Mouse (Mus musculus) forebrain, embryonic 13.5 days (tissue): Measurements from ENCODE around the gene Tfrc. TPM values are rescaled to one million over a fixed set of nuclear protein-coding genes. Genes with fewer than 3 reads are reported as not detected.

Experiments used
- ATAC-seq: fragments of 200-750 bp; cut with Nextera tagmentation; 2 replicates; pipeline ENCODE4 v1.8.0; 2017
- H3K27ac ChIP-seq: fragments of 300-500 bp; sonication (generic); 2 replicates; pipeline ENCODE4 v1.5.1; 2015; ENCODE audit warnings: inconsistent platforms, mild to moderate bottlenecking, moderate library complexity
- H3K27me3 ChIP-seq: fragments of 300-500 bp; sonication (generic); 2 replicates; pipeline ENCODE4 v1.6.1; 2015; ENCODE audit warnings: mild to moderate bottlenecking, inconsistent platforms
- H3K36me3 ChIP-seq: fragments of 300-500 bp; sonication (generic); 2 replicates; pipeline ENCODE4 v1.6.1; 2015; ENCODE audit warnings: mild to moderate bottlenecking, inconsistent platforms; ENCODE audit not compliant: poor library complexity, severe bottlenecking
- H3K4me1 ChIP-seq: fragments of 300-500 bp; sonication (generic); 2 replicates; pipeline ENCODE4 v1.6.1; 2015; ENCODE audit warnings: inconsistent platforms
- H3K4me2 ChIP-seq: fragments of 300-500 bp; sonication (generic); 2 replicates; pipeline ENCODE4 v1.6.1; 2015; ENCODE audit warnings: inconsistent platforms, mild to moderate bottlenecking, moderate library complexity
- H3K4me3 ChIP-seq: fragments of 300-500 bp; sonication (generic); 2 replicates; pipeline ENCODE4 v1.5.1; 2015; ENCODE audit warnings: mild to moderate bottlenecking, inconsistent platforms
- H3K9ac ChIP-seq: fragments of 300-500 bp; sonication (generic); 2 replicates; pipeline ENCODE4 v1.6.1; 2015; ENCODE audit warnings: mild to moderate bottlenecking, inconsistent platforms
- H3K9me3 ChIP-seq: fragments of 300-500 bp; sonication (generic); replicated peaks from 2 replicates; pipeline ENCODE4 v1.6.1; 2016; ENCODE audit warnings: inconsistent platforms
- WGBS: fragments of 180-500 bp; shearing (Covaris S2); methylation state at CpG from one replicate; pipeline ENCODE4 v1.1.7; 2015; 5-methylcytosine and 5-hydroxymethylcytosine counted together
- polyA plus RNA-seq: library from polyadenylated mRNA; unstranded; fragments of >200 nt; fragmentation: Nextera tagmentation; extraction: Ambion mirVana; gene quantifications from 2 replicates; pipeline ENCODE4 v1.2.1, GENCODE M21; 2015

Gene Tfrc
- polyA plus RNA-seq, 1 experiment from 2014 or later, result 32.0 TPM

DNA sequence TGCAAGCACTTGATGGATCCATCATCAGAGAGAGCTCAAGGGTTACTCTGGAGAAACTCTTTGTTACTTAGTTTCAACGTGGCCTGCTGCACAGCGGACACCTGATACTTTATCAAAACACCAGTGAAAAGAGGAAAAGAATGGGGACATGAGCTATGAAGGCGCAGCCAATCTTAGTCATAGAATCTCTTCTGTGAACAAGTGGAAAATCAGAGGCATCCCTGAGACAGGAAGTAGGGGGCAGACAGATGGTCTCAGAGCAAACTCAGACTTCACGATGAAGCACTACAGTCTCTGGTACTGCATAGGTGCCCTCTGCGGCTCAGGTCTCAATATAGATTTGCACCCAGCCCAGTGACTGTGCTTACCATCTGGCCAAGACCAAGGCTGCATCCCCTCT lies 14.0 kb upstream of the Tfrc start:
- WGBS, result 87% methylated on average over 5 of the region's 5 CpGs
- Histone ChIP-seq H3K27me3 (no peaks in the 10 kb centered on the region), H3K9me3 (no peaks in the 10 kb centered on the region), H3K4me1 (no peaks in the 10 kb centered on the region), H3K4me2 (no peak overlapping the region), H3K4me3 (no peak overlapping the region), H3K27ac (no peak overlapping the region), H3K9ac (no peak overlapping the region), H3K36me3 (no peaks in the 10 kb centered on the region)
- no peak for ATAC-seq

DNA sequence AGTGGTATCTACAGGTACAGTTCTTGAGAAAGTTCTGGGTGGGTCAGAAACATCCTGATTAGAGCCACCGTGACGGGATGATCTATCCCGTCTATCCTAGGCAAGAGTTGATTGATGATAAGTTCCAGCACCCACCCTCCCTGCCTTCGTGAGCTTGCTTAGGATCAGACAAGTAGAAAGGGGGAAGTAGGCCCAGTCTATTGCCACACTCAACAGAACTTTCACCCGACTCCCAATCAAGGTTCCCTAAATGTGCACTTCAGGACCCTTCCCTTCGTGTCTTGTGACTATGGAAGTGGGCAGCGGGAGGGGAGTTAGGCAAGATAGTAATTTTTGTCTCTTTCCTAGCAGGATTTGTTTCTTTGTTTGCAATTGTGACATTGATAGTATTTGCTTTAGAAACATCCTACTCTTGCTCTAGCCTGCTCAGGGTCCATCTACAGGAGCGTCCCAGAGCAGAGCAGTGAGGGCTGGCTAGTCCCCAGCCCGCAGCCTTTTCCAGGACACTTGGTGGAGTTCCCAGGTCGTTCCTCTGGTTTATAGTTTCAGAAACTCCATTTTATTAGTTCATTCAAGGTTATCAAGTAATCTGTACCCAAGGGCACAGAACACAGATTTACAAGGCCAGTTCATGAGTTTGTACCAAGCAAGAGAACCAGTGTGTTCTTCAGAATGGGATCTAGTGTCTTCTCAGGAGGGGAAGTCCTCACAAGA lies 13.4 kb upstream of the Tfrc start:
- Histone ChIP-seq H3K4me3 (no peak overlapping the region), H3K27me3 (no peaks in the 10 kb centered on the region), H3K4me2 (no peak overlapping the region), H3K9me3 (no peaks in the 10 kb centered on the region), H3K36me3 (no peaks in the 10 kb centered on the region), H3K4me1 (no peaks in the 10 kb centered on the region), H3K9ac (no peak overlapping the region), H3K27ac (no peak overlapping the region)
- no peak for ATAC-seq
- WGBS, result 84% methylated on average over 10 of the region's 10 CpGs

DNA sequence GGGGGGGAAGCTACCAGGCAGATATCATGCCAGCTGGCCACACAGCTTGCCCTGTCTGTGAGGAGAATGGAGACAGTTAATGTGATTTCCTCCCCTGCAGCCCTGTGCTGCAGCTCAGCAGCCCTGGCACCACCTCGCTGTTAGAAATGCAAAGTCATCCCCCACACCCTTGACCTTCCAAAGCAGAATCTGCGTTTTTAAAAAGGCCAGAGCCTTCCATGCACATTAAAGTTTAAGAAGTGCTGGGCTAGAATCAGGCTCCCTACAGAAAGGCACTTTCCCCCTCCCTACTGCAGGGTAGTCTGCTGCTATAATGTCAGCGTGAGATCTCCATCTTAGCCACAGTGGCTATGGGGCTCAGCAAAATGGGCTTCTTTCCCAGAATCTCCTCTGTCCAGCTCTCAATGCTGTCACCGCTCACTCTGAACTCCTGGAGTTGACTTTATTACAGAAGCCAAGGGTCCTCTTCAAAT lies 10.8 kb upstream of the Tfrc start:
- no peak overlapping the region for H3K27ac ChIP-seq
- no peak overlapping the region for H3K4me3 ChIP-seq
- WGBS, result 50% methylated on average over 4 of the region's 4 CpGs
- H3K27me3 ChIP-seq, result no peaks in the 10 kb centered on the region
- no peaks in the 10 kb centered on the region for H3K36me3 ChIP-seq
- H3K4me2 ChIP-seq, result no peak overlapping the region
- ATAC-seq, result no peak
- H3K4me1 ChIP-seq, result no peaks in the 10 kb centered on the region
- no peaks in the 10 kb centered on the region for H3K9me3 ChIP-seq
- H3K9ac ChIP-seq, result no peak overlapping the region

DNA sequence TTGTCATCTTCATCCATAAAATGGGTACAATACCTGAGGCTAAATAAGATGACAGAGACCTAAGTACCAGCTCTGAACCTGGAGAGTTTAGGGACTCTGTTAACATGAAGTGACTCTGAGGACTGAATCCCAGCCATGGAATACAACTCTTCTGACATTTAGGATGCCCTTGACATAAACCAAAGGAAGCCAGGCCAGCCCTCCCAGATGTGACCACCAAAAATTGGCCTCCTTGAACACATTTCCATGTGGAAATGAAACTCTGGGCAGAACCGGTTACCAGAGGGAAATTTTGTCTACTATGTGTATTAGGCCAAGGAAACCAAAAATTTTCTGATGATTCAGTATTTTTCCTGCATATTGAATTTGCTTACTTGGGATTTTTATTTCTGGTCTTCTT lies 9.6 kb upstream of the Tfrc start:
- Histone ChIP-seq H3K27ac (no peak overlapping the region), H3K9ac (no peak overlapping the region)
- ATAC-seq, result no peak

DNA sequence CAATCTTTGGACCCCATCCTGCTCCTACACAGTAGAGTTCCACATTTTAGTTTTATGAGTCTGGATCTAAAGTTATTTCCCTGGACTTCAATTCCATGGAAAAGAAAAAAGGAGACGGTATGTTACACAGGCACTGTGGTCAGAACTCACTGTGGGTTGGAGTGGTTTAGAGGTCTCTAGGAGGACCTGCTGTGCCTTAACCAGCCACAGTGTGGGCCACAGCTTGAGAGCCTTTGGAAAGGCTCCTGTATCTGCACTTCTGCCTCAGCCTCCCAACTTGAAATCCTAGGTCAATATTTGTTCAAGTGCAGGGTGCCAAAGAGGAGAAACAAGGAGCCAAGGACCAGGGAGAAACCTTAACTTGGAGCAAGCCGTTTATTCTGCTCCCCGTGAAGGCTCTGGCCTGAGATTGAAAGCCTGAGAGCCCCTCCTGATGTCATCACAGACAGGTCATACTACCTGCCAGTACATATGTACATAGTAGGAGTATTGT lies 6.5 kb upstream of the Tfrc start:
- Histone ChIP-seq H3K4me3 (no peak overlapping the region), H3K4me1 (no peaks in the 10 kb centered on the region), H3K4me2 (no peak overlapping the region), H3K27me3 (no peaks in the 10 kb centered on the region), H3K9me3 (no peaks in the 10 kb centered on the region), H3K9ac (no peak overlapping the region), H3K36me3 (no peaks in the 10 kb centered on the region), H3K27ac (no peak overlapping the region)
- ATAC-seq, result no peak
- WGBS, result 89% methylated on average over 3 of the region's 3 CpGs

More for the DNA sequence above, 9.6 kb upstream of the Tfrc start:
- Histone ChIP-seq H3K9me3 (no peaks in the 10 kb centered on the region), H3K36me3 (no peaks in the 10 kb centered on the region), H3K4me1 (no peaks in the 10 kb centered on the region), H3K4me3 (no peak overlapping the region), H3K27me3 (no peaks in the 10 kb centered on the region), H3K4me2 (no peak overlapping the region)
- 91% methylated on average over 1 of the region's 1 CpGs for WGBS

DNA sequence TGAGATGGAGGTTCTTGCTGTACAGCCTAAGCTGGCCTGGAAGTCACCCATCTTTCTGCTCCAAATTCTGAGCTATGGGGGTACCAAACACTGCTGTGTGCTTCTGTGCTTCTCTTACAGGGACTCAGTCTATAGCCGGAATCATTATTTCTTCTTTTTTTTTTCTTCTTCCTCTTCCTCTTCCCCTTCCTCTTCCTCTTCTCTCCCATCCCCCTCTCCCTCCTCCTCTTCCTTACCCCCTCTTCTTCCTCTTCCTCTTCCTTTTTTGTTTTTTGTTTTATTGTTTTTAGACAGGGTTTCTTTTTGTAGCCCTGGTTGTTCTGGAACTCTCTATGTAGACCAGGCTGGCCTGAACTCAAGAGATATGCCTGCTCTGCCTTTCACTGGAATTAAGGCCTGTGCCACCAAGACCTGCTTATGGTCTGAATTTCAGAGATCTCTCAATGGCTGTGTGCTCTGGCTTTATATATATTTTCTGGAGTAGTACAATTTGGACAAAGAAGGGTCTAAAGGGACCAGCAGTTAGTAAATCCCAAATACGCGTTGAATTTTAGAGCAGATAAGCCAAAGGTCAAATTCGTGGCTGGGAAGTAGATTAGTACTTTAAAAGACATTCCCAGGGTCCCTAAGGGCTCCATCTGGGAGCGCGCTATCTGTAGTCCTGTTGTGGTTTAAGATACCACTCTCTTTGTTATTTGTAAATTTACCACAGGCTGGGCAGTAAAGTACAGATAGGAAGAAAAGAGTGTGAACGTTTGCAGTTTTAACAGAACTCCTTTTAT lies 967 bp upstream of the Tfrc start:
- WGBS, result 71% methylated on average over 7 of the region's 7 CpGs
- Histone ChIP-seq H3K27ac (no peak overlapping the region; the same call in 1 of the 2 replicates), H3K9ac (no peak overlapping the region), H3K4me3 (no peak overlapping the region), H3K27me3 (no peaks in the 10 kb centered on the region), H3K4me2 (peak overlapping the region; percentile 66), H3K4me1 (peaks cover 12% of the 10 kb centered on the region), H3K36me3 (no peaks in the 10 kb centered on the region), H3K9me3 (no peaks in the 10 kb centered on the region)
- ATAC-seq, result no peak

DNA sequence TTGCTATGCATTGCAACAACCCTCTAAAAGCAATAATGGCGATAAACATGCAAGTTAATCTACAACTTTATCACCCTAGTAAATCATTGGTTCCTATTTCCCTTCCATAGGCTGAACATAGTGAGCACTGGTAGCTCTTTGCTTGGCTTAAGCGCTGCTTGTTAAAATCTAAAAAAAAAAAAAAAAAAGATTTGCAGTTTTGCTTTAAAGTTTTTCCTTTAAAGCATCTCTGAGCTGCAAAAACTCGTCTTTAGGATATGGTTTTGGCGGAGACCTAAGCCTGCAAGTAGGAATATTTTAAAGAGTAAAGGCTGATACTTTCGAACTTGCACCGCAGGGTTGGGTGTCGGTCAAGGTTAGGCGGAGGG lies 392 bp upstream of the Tfrc start:
- H3K27me3 ChIP-seq, result no peaks in the 10 kb centered on the region
- no peaks in the 10 kb centered on the region for H3K36me3 ChIP-seq
- ATAC-seq, result no peak
- peaks cover 12% of the 10 kb centered on the region for H3K4me1 ChIP-seq
- H3K9me3 ChIP-seq, result no peaks in the 10 kb centered on the region
- peak overlapping the region; percentile 91; the same call in 1 of the 2 replicates for H3K27ac ChIP-seq
- H3K9ac ChIP-seq, result peak overlapping the region; percentile 55
- peak overlapping the region; percentile 66 for H3K4me2 ChIP-seq
- WGBS, result 11% methylated on average over 8 of the region's 8 CpGs
- H3K4me3 ChIP-seq, result peak overlapping the region; percentile 56

DNA sequence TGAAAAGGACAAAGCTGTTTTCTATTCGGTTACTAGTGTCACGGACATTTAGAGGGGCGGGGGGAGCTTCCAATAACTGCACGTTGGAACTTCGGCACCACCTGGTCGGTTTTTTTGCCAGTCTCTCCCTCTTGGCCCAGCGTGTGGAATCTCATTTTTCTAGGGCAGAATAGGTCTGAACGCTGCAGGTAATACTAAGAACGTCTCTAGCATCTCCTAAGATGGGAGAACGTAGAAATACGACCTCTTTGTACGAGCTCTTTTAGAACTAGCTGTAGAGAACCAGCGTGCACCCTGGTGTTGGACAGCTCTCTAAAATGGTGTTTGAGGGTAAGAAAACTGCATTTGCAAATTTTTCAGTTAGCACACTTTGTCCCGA lies 670 bp downstream of the Tfrc start:
- H3K9me3 ChIP-seq, result no peaks in the 10 kb centered on the region
- no peak for ATAC-seq
- WGBS, result under 1% methylated on average over 14 of the region's 14 CpGs

DNA sequence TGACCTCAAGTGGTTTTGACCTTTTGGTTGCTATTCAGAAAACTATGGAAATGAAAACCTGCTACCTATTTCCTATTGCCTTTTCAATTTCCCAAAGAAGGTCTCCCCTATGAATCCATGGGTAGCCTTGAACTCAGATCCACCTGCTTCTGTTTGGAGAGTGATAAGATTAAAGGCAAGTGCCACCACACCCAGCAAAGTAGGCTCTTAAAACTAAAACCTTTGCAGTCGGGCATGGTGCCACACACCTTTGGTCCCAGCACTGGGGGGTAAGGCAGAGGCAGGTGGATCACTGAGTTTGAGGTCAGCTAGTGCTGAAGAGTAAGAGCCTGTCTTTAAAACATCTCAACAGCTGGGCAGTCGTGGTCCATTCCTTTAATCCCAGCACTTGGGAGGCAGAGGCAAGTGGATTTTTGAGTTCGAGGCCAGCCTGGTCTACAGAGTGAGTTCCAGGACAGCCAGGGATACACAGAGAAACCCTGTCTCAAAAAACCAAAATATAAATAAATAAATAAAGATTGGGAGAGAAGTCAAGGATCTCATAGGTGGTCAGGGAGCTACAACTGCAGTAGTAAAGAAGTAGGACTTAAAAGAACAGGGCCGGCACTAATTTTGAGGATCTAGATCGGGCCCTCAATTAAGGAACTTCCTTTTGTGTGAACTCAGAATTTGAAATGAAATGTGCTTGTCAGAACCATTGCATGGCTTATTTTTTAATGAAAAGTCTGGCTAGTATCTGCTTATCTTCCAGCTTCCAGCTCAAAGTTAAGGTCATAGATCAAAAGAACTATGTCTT lies 1.9 kb downstream of the Tfrc start:
- H3K9me3 ChIP-seq, result no peaks in the 10 kb centered on the region
- peak overlapping the region; percentile 66 for H3K4me2 ChIP-seq
- H3K4me1 ChIP-seq, result peaks cover 12% of the 10 kb centered on the region
- no peak overlapping the region for H3K27ac ChIP-seq
- ATAC-seq, result no peak
- 72% methylated on average over 5 of the region's 5 CpGs for WGBS
- peak overlapping the region; percentile 73 for H3K9ac ChIP-seq
- H3K36me3 ChIP-seq, result peaks cover 16% of the 10 kb centered on the region
- H3K4me3 ChIP-seq, result peak overlapping the region; percentile 56
- H3K27me3 ChIP-seq, result no peaks in the 10 kb centered on the region

More for the DNA sequence above, 670 bp downstream of the Tfrc start:
- Histone ChIP-seq H3K4me3 (peak overlapping the region; percentile 56), H3K36me3 (peaks cover 3% of the 10 kb centered on the region), H3K4me1 (peaks cover 12% of the 10 kb centered on the region), H3K27ac (peak overlapping the region; percentile 91), H3K9ac (peak overlapping the region; percentile 73), H3K4me2 (peak overlapping the region; percentile 66), H3K27me3 (no peaks in the 10 kb centered on the region)

DNA sequence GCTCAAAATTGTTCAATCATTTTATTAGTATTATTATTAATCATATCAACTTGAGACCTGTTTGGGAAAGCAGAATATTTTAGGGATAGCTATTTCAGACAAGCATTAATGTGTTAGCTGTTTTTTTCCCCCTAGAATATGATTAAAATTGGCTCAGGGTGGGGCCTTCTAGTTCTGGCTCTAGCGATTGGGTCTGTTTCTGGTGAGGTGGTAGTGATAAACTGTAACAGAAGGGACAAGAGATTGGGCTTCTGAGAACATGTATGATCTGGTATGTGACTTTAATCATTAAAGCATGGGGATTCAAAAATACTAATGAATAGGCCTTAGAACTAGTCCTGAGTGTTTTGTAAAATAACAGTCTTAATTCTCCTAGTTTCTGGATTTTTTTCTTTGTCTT lies 3.3 kb downstream of the Tfrc start:
- Histone ChIP-seq H3K9ac (no peak overlapping the region), H3K9me3 (no peaks in the 10 kb centered on the region), H3K36me3 (peaks cover 29% of the 10 kb centered on the region), H3K27me3 (no peaks in the 10 kb centered on the region), H3K4me3 (no peak overlapping the region), H3K4me1 (peaks cover 12% of the 10 kb centered on the region), H3K27ac (no peak overlapping the region), H3K4me2 (no peak overlapping the region)
- ATAC-seq, result no peak
- 88% methylated on average over 1 of the region's 1 CpGs for WGBS

DNA sequence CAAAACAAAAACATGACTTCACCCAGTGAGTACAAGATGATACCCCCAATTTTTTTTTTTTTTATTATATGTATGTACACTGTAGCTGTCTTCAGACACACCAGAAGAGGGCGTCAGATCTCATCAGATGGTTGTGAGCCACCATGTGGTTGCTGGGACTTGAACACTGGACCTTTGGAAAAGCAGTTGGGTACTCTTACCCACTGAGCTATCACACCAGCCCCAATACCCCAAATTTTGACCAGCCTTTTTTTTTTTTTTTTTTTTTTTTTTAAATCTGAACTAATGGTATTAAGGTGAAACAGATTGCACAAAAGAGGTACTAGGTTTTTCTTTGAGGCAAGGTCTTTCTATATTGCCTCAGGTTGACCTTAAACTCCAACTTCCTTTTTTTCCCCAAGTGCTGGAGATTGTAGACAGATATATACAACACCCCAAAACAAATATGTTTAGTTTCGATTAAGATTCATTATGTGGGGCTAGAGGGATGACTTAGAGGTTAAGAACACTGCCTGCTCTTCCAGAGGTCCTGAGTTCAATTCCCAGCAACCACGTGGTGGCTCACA lies 4.6 kb downstream of the Tfrc start:
- Histone ChIP-seq H3K27ac (no peak overlapping the region), H3K36me3 (peaks cover 40% of the 10 kb centered on the region), H3K4me1 (peaks cover 12% of the 10 kb centered on the region), H3K9ac (no peak overlapping the region), H3K27me3 (no peaks in the 10 kb centered on the region), H3K4me3 (no peak overlapping the region), H3K9me3 (no peaks in the 10 kb centered on the region), H3K4me2 (no peak overlapping the region)
- 88% methylated on average over 3 of the region's 3 CpGs for WGBS
- no peak for ATAC-seq
